Mouse (Mus musculus): ENCODE measurements at regions not wholly inside any gene's neighbourhood (a gene's known extent, or its start where the extent isn't known, plus 50 kb on each side); places are given as distances from the start of the nearest gene placed in this dataset.

- TF ChIP-seq CTCF (IDR thresholded peaks at IDR 0.05; ENCODE audit: extremely low read depth, insufficient read depth, insufficient read length, insufficient replicate concordance), result no peak
- no peak for TF ChIP-seq POLR2A (IDR thresholded peaks at IDR 0.05; ENCODE audit: low read depth, low read length)
These were observed 138.6 kb downstream of the Ackr3 start for GRCm38 (mm10) chr1:90342346-90342745.
